Mouse (Mus musculus) thymus, adult 2 months (tissue): ENCODE measurements around the gene Creb5.

ENCODE experiments used
- CTCF ChIP-seq: fragments of 200-500 bp; IDR thresholded peaks from 2 replicates; pipeline ENCODE4 v1.5.1; 2012; ENCODE audit warnings: mild to moderate bottlenecking, control low read depth, low read length, moderate library complexity, borderline replicate concordance; ENCODE audit not compliant: control insufficient read depth, poor library complexity, insufficient read depth; ENCODE audit errors: extremely low read depth
- POLR2A ChIP-seq: fragments of 200-500 bp; IDR thresholded peaks from 2 replicates; pipeline ENCODE4 v1.6.1; 2012; ENCODE audit warnings: mild to moderate bottlenecking, low read length, control low read depth, moderate library complexity; ENCODE audit not compliant: control insufficient read depth, poor library complexity, insufficient read depth; ENCODE audit errors: extremely low read depth

GRCm38 (mm10) chr6:53523743-53524497, 236.8 kb downstream of the Creb5 start:
- TF ChIP-seq POLR2A = no peak
- TF ChIP-seq CTCF = no peak
